Mouse (Mus musculus) forebrain, embryonic 15.5 days (tissue): Measurements from ENCODE around the gene Brd3. TPM values are rescaled to one million over a fixed set of nuclear protein-coding genes. Genes with fewer than 3 reads are reported as not detected.
A peak's percentile ranks its signal among the peaks of the same experiment; 100 is the strongest.

ENCODE experiments used
- ATAC-seq: fragments of 200-750 bp; cut with Nextera tagmentation; replicated peaks from 2 replicates; pipeline ENCODE4 v1.8.0; 2017; ENCODE audit warnings: mild to moderate bottlenecking, moderate TSS enrichment, moderate library complexity
- H3K27ac ChIP-seq: fragments of 300-500 bp; sonication (generic); replicated peaks from 2 replicates; pipeline ENCODE4 v1.5.1; 2015; ENCODE audit warnings: mild to moderate bottlenecking, inconsistent platforms
- H3K27me3 ChIP-seq: fragments of 300-500 bp; sonication (generic); 2 replicates; pipeline ENCODE4 v1.6.1; 2015; ENCODE audit warnings: inconsistent platforms
- H3K36me3 ChIP-seq: fragments of 300-500 bp; sonication (generic); 2 replicates; pipeline ENCODE4 v1.6.1; 2015; ENCODE audit warnings: mild to moderate bottlenecking, inconsistent platforms
- H3K4me1 ChIP-seq: fragments of 300-500 bp; sonication (generic); 2 replicates; pipeline ENCODE4 v1.6.1; 2015; ENCODE audit warnings: inconsistent platforms
- H3K4me2 ChIP-seq: fragments of 300-500 bp; sonication (generic); replicated peaks from 2 replicates; pipeline ENCODE4 v1.6.1; 2015; ENCODE audit warnings: mild to moderate bottlenecking, inconsistent platforms
- H3K4me3 ChIP-seq: fragments of 300-500 bp; sonication (generic); 2 replicates; pipeline ENCODE4 v1.5.1; 2015; ENCODE audit warnings: mild to moderate bottlenecking, inconsistent platforms
- H3K9ac ChIP-seq: fragments of 300-500 bp; sonication (generic); replicated peaks from 2 replicates; pipeline ENCODE4 v1.6.1; 2015; ENCODE audit warnings: mild to moderate bottlenecking, inconsistent platforms
- H3K9me3 ChIP-seq: fragments of 300-500 bp; sonication (generic); 2 replicates; pipeline ENCODE4 v1.6.1; 2016; ENCODE audit warnings: inconsistent platforms
- WGBS: fragments of 180-500 bp; shearing (Covaris S2); methylation state at CpG from one replicate; pipeline ENCODE4 v1.1.7; 2015; ENCODE audit warnings: mixed read lengths; 5-methylcytosine and 5-hydroxymethylcytosine counted together
- polyA plus RNA-seq: library from polyadenylated mRNA; unstranded; fragments of >200 nt; fragmentation: Nextera tagmentation; extraction: Ambion mirVana; gene quantifications from 2 replicates; pipeline ENCODE4 v1.2.1, GENCODE M21; 2015

Brd3 gene
- polyA plus RNA-seq, 1 experiment from 2014 or later, result 142 TPM

- ATAC-seq, result no peak
- Histone ChIP-seq H3K36me3 (no peaks in the 10 kb centered on the region), H3K4me3 (no peak overlapping the region), H3K9me3 (no peaks in the 10 kb centered on the region), H3K4me2 (no peak overlapping the region), H3K27me3 (0 out of 2 replicates have a peak, but pooled peaks cover 3% of the 10 kb centered on the region), H3K9ac (no peak overlapping the region), H3K27ac (no peak overlapping the region), H3K4me1 (peaks cover 8% of the 10 kb centered on the region)
- 72% methylated on average over 1 of the region's 1 CpGs for WGBS
Measured at GRCm38 (mm10) chr2:27437876-27438275, 69.6 kb downstream of the Brd3 start.

GRCm38 (mm10) chr2:27432599-27432998, 74.9 kb downstream of the Brd3 start:
- Histone ChIP-seq H3K36me3 (no peaks in the 10 kb centered on the region), H3K27ac (no peak overlapping the region), H3K9ac (no peak overlapping the region), H3K4me3 (no peak overlapping the region), H3K4me1 (peaks cover 4% of the 10 kb centered on the region), H3K27me3 (0 out of 2 replicates have a peak, but pooled peaks cover 3% of the 10 kb centered on the region), H3K9me3 (no peaks in the 10 kb centered on the region), H3K4me2 (no peak overlapping the region)
- 72% methylated on average over 2 of the region's 2 CpGs for WGBS
- no peak for ATAC-seq

- no peak overlapping the region for H3K4me3 ChIP-seq
- H3K4me2 ChIP-seq, result no peak overlapping the region
- H3K36me3 ChIP-seq, result no peaks in the 10 kb centered on the region
- H3K9ac ChIP-seq, result no peak overlapping the region
- H3K4me1 ChIP-seq, result peaks cover 14% of the 10 kb centered on the region
- WGBS, result 79% methylated on average over 7 of the region's 7 CpGs
- no peaks in the 10 kb centered on the region for H3K9me3 ChIP-seq
- 0 out of 2 replicates have a peak, but pooled peaks cover 3% of the 10 kb centered on the region for H3K27me3 ChIP-seq
- H3K27ac ChIP-seq, result no peak overlapping the region
- ATAC-seq, result no peak
Measured at GRCm38 (mm10) chr2:27430621-27431020, 76.8 kb downstream of the Brd3 start.

- Histone ChIP-seq H3K9me3 (no peaks in the 10 kb centered on the region), H3K4me2 (no peak overlapping the region), H3K27me3 (no peaks in the 10 kb centered on the region), H3K9ac (no peak overlapping the region), H3K36me3 (no peaks in the 10 kb centered on the region), H3K4me1 (peaks cover 38% of the 10 kb centered on the region), H3K4me3 (no peak overlapping the region), H3K27ac (peak overlapping the region; percentile 78)
- peak; percentile 17 for ATAC-seq
- under 1% methylated on average over 4 of the region's 4 CpGs for WGBS
Measured at GRCm38 (mm10) chr2:27428071-27428470, 79.4 kb downstream of the Brd3 start.

DNA sequence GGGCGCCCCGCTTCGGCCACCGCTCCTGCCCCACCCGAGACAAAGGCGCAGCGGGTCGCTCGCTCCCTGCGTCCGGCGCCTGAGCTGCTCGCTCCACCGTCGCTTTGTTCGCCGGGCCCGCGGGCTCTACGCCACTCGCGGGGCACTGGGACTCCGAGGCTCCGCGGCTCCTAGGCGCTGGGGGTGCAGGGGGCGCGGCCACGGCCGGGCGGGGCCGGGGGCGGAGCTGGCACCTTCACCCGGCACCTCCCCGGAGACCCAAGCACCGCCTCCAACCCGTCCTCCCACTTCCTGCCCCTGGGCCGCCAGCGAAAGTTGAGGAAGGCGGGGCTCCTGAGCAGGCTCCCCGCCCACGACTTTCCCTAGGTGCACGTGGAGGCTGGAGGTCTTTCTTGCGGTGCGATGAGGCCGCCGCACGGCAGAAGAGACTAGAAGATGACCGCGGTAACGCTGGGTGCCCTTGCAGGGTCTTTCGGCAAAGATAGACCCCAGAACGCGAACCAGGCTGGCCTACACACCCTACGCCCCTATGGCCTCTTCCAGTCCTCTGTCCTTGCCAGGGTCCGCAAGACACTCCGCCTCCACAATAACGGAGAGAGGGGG, 80.5 kb downstream of the Brd3 start, which contains the start of gene Vav2:
TSS of gene Vav2 (minus strand) at position 179 of the 603 bp plus-strand sequence.
- H3K27me3 ChIP-seq, result no peaks in the 10 kb centered on the region
- WGBS, result under 1% methylated on average over 58 of the region's 58 CpGs
- H3K9me3 ChIP-seq, result no peaks in the 10 kb centered on the region
- H3K4me2 ChIP-seq, result peak within 1 kb of the TSS; percentile 99
- peak within 1 kb of the TSS; percentile 78 for H3K27ac ChIP-seq
- H3K4me1 ChIP-seq, result peaks cover 48% of the 10 kb centered on the region
- H3K36me3 ChIP-seq, result no peaks in the 10 kb centered on the region
- ATAC-seq, result peak; percentile 87
- peak within 1 kb of the TSS; percentile 87 for H3K9ac ChIP-seq
- peak within 1 kb of the TSS; percentile 90 for H3K4me3 ChIP-seq

- H3K9ac ChIP-seq, result peak overlapping the region; percentile 87
- no peaks in the 10 kb centered on the region for H3K27me3 ChIP-seq
- peak overlapping the region; percentile 78 for H3K27ac ChIP-seq
- WGBS, result under 1% methylated on average over 59 of the region's 64 CpGs
- H3K36me3 ChIP-seq, result no peaks in the 10 kb centered on the region
- H3K4me3 ChIP-seq, result peak overlapping the region; percentile 90
- H3K9me3 ChIP-seq, result no peaks in the 10 kb centered on the region
- peak; percentile 24 for ATAC-seq
- peaks cover 53% of the 10 kb centered on the region for H3K4me1 ChIP-seq
- peak overlapping the region; percentile 99 for H3K4me2 ChIP-seq
Measured at GRCm38 (mm10) chr2:27426406-27426854, 81.0 kb downstream of the Brd3 start.

GRCm38 (mm10) chr2:27425751-27426405, 81.6 kb downstream of the Brd3 start:
- Histone ChIP-seq H3K36me3 (no peaks in the 10 kb centered on the region), H3K4me2 (peak overlapping the region; percentile 99), H3K4me3 (peak overlapping the region; percentile 90), H3K27me3 (no peaks in the 10 kb centered on the region), H3K27ac (peak overlapping the region; percentile 78), H3K9ac (peak overlapping the region; percentile 87), H3K9me3 (no peaks in the 10 kb centered on the region), H3K4me1 (peaks cover 58% of the 10 kb centered on the region)
- 1% methylated on average over 60 of the region's 60 CpGs for WGBS
- ATAC-seq, result peak; percentile 26; the same call in 1 of the 2 replicates

DNA sequence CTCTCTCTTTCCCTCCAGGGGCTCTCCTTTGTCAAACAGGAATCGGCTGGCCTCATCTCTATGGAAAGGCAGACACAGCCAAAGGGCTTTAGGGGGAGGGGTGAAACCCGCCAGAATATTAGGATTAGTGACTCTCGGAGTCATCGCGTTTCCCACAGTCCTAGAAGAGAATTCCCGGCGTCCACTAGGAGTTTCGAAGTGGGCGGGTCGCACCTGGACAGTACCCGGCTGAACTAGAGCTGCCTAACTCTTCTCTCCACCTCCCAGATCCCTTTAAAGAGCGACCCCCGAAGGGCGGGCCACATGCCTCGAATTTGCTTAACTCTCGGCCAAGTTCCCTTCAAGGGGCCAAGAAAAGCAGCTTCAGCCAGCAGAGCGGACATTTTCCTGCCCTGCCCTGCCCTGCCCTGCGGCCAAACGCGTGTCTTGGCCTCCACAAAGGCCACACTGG, 82.3 kb downstream of the Brd3 start:
- Histone ChIP-seq H3K9ac (peak overlapping the region; percentile 87), H3K4me2 (peak overlapping the region; percentile 99), H3K9me3 (no peaks in the 10 kb centered on the region), H3K4me3 (peak overlapping the region; percentile 90), H3K27me3 (no peaks in the 10 kb centered on the region), H3K27ac (no peak overlapping the region), H3K4me1 (peaks cover 59% of the 10 kb centered on the region), H3K36me3 (no peaks in the 10 kb centered on the region)
- no peak for ATAC-seq
- under 1% methylated on average over 20 of the region's 20 CpGs for WGBS

GRCm38 (mm10) chr2:27423596-27423995, 83.9 kb downstream of the Brd3 start:
- Histone ChIP-seq H3K9me3 (no peaks in the 10 kb centered on the region), H3K4me1 (peaks cover 68% of the 10 kb centered on the region), H3K27me3 (no peaks in the 10 kb centered on the region), H3K9ac (no peak overlapping the region), H3K27ac (no peak overlapping the region), H3K4me3 (0 out of 2 replicates have a peak overlapping the region, but pooled peaks have one; percentile 90), H3K36me3 (no peaks in the 10 kb centered on the region), H3K4me2 (peak overlapping the region; percentile 99; the same call in 1 of the 2 replicates)
- WGBS, result 79% methylated on average over 7 of the region's 7 CpGs
- ATAC-seq, result no peak

DNA sequence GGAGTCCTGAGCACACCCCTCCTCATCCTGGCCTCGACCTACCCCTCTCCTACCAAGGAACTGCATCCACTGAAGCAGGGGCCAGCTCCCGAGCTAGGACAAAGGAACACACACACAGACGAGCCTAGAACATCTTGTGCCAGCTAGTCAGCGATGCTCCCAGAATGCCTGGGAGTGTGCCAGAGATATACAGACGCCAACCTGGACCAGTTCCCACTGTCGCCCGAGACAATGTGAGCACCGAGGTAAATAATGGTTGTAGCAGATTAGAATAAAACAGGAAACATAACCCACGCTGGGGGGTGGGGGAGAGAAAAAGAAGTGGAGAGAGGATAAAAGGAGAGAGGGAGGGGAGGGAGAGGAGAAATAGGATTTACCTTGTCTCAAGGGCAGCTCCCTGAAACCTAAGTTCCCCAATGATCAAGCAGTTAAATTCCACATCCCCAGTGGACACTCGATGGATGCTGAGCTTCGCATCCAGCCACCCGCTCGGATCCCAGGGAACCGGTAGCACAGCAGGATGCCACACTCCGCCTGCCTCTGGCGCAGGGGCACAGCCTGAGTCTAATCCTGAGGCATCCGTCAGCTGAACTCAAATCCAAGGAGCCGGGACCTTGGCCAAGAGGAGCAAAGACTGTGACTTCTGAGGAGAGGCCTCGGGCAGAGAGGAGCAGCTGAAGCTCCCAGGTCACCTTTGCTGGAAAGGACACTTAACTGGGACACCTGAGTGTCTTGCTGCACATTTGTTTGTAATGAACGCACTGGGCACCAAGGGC, 86.0 kb downstream of the Brd3 start:
- WGBS, result 30% methylated on average over 20 of the region's 20 CpGs
- 0 out of 2 replicates have a peak, but pooled peaks have one; percentile 14 for ATAC-seq
- Histone ChIP-seq H3K27me3 (no peaks in the 10 kb centered on the region), H3K9me3 (no peaks in the 10 kb centered on the region), H3K36me3 (no peaks in the 10 kb centered on the region), H3K4me3 (0 out of 2 replicates have a peak overlapping the region, but pooled peaks have one; percentile 2), H3K9ac (peak overlapping the region; percentile 29), H3K4me1 (peaks cover 58% of the 10 kb centered on the region), H3K4me2 (peak overlapping the region; percentile 29), H3K27ac (peak overlapping the region; percentile 78)

GRCm38 (mm10) chr2:27418577-27419070, 88.8 kb downstream of the Brd3 start:
- 68% methylated on average over 6 of the region's 6 CpGs for WGBS
- Histone ChIP-seq H3K4me1 (peaks cover 63% of the 10 kb centered on the region), H3K9ac (no peak overlapping the region), H3K9me3 (no peaks in the 10 kb centered on the region), H3K4me2 (no peak overlapping the region), H3K27ac (no peak overlapping the region), H3K4me3 (no peak overlapping the region), H3K27me3 (no peaks in the 10 kb centered on the region), H3K36me3 (no peaks in the 10 kb centered on the region)
- ATAC-seq, result no peak
